Mouse (Mus musculus) cerebellum, postnatal 4 days (tissue): ENCODE data around the gene Zfp275.
A peak's percentile ranks its signal among the peaks of the same experiment; 100 is the strongest.
"Not testable (repeated sequence)": the region's sequence is repeated elsewhere in the genome, so short reads cannot be mapped to it uniquely, and the experiment has no call there.

Source experiments
- DNase-seq, 2 experiments: peaks; one replicate each; pipeline ENCODE4 v3.0.0; 2022; ENCODE audit warnings: low spot score in 2 of 2, mixed read lengths in 1 of 2

Zfp275 gene

DNA sequence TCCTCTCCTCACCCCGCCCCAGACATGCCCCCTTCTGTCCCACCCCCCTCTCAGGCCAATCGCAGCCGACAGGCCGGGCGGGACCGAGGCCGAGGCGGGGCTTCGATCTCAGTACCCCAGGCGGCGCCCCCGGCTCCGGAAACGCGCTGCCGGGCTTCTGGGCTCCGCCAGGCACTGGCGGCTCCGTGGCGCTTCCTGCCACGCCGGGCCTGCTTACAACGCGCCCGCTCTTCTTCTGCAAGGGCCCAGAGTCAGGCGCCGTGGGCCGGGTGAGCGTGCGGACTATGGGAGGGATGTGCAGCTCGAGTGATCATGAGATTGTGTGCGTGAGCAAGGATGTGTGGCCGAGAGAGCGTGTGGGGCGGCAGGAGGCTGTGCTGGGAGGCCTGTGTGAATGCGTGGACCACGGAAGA lies at the start of gene Zfp275:
TSS of gene Zfp275 (plus strand) at position 139 of the 413 bp plus-strand sequence.
- peak; percentile 42 to 73 for DNase-seq

DNA sequence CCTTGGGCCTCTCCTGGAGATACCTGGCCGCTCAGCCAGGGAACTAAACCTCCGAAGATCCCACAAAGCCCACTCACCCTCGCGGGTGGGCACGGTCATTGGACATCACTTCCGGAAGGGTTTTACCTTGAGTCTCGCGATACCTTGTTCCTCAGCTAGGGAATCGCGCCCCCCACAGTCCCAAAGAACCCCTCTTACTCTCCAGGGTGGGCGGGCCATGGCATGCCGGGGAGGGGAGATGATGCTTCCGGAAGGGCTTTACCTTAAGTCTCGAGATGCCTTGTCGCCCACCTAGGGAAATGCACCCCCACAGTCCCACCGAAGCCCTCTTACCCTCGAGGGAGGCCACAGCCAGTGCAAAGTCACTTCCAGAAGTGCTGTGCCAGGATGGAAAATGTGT lies 49.5 kb upstream of the Zfp275 start, which contains the start of the genes Xlr5a and Xlr5c:
TSS of gene Xlr5a (minus strand) at position 101 of the 400 bp plus-strand sequence.
TSS of gene Xlr5c (minus strand) at position 101 of the 400 bp plus-strand sequence.
- not testable (repeated sequence) for DNase-seq

GRCm38 (mm10) chrX:73295745-73296144 lies 46.7 kb upstream of the Zfp275 start:
- DNase-seq, result not testable (repeated sequence)

GRCm38 (mm10) chrX:73312522-73312921 lies 29.9 kb upstream of the Zfp275 start:
- DNase-seq, result peak in 1 of 2 experiments; percentile 14

GRCm38 (mm10) chrX:73321029-73321428 lies 21.4 kb upstream of the Zfp275 start:
- no peak for DNase-seq

- DNase-seq, result no peak
These were observed 15.2 kb upstream of the Zfp275 start for GRCm38 (mm10) chrX:73327215-73327614.

DNA sequence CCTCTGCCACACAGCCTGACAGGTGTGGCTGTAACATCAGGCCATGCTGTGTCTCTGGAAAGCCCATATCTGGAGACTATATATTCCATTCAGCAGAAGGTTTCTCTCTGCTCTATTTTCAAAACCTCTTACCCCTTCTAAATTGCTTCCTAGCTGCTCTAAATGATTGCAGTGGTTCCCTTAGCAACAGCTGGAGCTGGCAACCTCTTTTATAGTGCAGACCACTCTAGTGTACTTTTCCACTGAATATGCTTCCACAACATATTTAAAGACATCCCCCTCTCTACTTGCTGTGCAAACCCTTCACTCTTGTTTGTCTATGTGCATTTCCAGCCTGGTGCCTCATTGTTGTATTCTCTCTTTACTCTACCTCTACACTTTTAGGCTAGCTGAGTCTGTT lies 8.9 kb upstream of the Zfp275 start:
- DNase-seq, result no peak

- no peak for DNase-seq
These were observed 5.7 kb upstream of the Zfp275 start, which contains the start of gene Gm45015 for GRCm38 (mm10) chrX:73336740-73337139. TSS of gene Gm45015 (minus strand) at chrX:73336840.

DNA sequence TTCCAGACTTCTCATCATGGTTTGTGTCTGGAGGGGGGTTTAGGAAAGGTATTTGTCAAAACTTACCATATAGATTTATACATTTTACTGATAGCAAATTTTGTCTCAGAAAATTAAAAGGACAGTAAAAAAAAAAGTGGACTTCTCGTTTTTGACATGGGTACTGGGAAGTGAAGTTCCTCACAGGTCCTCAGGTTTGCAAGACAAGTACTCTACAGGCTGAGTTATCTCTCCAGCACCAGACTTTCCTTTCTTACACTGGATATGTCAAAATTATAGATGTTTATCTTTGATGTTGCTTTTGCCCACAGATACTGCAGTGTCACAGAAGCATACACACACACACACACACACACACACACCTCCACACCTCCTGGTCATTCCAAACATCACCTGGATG lies 948 bp upstream of the Zfp275 start:
- no peak for DNase-seq

DNA sequence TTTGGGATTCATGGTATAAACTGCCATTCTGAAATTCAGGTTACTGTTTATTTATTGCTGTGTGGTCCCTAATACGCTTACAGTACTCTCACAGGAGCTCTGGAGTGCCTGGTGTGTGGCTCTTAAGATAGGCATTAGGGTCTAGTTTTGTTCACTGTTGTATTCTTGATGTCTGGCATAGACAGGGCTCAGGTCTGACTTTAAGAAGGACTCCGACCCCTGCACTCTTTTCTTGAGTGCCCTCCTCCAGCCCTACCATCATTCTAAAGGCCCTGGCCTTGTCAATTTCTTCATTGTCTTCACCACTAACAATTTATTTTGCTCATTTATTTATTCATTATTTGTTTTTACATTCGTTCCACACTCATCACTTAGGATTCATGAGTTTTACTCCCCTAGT lies 353 bp upstream of the Zfp275 start:
- no peak for DNase-seq

DNA sequence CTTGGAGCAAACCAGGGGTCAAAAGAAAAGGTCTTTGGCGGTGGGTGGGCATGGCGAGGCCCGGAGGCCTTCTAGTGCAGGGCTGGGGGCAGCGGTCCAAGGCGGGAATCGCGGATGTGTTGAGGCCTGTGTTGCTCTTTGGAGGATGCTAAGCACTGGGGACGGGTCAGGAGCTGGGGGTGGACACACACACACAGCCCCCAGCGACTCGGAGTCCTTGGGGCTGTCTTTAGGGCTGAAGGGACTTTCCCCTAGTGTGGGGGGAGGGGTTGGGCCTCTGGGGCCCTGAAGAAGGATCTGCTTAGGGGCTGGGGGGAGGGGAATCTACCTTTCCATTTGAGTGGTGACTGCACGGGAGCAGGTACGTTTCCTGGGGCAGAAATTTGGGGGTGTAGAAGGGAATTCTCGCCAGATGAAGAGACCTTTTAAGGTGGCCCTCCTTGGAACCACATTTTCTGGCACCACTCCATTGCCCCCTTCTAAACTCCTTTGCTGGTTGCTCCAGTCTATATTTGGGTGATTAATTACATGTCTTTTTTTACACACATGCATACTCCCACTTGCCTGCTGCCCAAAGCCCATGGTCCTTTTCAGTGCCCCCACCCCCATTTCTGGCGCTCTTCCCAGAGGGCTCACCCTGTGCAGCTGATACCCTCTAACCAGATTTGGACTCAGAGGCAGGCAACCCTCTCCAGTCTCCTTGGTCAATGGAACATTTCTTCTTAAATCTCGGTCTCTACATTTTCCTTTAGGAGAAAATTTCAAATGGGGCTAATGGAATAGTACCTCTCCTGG lies 717 bp downstream of the Zfp275 start:
- peak in 1 of 2 experiments; percentile 23 for DNase-seq

DNA sequence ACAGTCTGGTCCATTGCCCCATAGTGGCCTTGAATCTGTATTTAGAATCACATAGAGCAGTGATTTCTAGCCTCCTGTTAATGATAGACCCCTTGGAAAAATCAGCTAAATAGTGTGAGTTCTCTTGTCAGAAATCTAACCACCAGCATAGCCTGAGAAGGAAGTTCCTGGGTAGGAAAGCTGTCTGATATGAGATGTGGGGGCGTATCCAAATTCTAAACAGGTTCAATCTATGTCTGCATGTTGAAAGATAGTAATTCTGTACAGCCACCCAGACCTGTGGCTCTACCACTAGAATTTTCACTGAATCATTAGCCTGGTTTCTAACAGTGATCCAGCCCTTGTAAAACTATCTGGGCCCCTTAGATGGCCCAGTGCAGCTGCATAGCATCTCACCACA lies 1.4 kb downstream of the Zfp275 start:
- DNase-seq, result no peak

GRCm38 (mm10) chrX:73344346-73344745 lies 1.9 kb downstream of the Zfp275 start:
- no peak for DNase-seq

GRCm38 (mm10) chrX:73356163-73356562 lies 13.7 kb downstream of the Zfp275 start:
- DNase-seq, result no peak

DNA sequence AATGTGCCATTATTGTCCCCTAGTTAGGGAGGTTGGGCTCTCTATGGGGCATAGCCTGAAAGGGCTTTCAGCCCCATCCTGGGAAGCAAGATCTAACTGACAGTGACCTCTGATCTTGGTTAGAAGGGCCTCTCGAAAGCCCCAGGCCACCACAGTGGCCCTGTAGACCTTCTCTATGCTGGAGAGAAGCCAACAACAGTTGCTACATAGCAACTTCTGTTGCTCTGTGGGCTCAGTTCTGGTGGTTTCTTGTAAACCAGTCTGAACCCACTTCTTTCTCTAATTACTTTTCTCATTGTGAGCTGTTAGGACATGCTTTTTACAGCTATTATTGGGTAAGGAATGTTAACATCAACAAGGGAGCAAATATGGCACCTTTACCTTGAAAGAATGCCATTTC lies 14.3 kb downstream of the Zfp275 start:
- DNase-seq, result no peak

- DNase-seq, result no peak
These were observed 20.9 kb downstream of the Zfp275 start for GRCm38 (mm10) chrX:73363291-73363690.

- no peak for DNase-seq
These were observed 42.0 kb downstream of the Zfp275 start for GRCm38 (mm10) chrX:73384419-73384818.

GRCm38 (mm10) chrX:73384924-73385323 lies 42.5 kb downstream of the Zfp275 start:
- DNase-seq, result no peak

DNA sequence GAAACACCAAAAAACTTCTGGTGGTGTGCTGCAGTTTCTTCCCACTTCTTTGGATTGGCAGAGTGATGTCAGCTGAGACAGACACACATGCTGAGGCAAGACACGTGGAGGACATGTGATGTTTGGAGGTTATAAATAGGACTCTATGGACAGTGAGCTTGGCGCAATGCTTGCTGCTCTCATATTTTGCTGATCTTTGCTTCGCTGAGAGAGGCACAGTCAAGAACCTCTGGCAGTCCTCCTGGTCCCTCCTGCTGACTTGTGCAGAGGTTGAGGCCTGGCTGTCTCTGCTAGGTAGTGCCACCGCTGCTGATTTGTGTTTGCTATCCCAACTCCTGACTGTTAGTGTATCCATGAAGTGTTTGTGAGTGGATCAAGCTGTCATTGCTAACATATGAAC lies 49.1 kb downstream of the Zfp275 start:
- DNase-seq, result no peak

DNA sequence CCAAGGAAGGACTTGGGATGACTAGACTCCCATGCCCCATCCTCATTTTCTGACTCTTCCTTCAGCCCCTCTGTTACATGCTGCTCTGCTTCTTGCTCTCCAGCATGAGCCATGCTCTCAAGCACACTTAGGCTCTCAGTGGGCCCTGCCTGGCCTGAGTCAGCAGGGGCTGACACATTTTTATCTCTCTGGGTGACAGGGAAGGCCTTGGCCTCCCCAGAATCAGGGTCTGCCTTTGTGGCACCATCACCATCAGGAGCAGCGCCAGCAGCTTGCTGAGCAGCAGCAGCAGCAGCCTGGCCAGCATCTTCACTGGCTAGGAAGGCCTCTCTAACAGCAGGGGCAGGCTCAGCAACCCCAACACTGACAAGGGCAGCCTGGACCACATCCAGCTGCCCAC lies 54.0 kb downstream of the Zfp275 start:
- DNase-seq, result no peak

DNA sequence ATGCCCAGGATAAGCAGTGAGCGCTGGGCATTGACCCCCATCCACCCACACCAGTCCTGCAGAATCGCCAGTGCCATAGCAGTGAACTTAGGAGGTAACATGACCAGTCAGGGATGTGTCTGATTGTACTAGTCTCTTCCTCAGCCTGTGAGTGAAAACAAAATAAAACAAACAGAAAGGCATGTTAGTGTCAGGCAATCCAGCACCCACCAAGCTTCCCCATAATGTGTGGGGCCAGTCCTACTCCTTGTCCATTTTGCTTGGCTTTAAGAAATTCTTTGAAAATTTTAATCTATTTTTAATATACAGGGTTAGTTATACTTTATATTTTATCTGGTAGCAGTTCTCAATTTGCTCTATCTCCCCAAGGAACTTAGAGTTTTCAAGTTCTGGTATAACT lies 56.2 kb downstream of the Zfp275 start, which contains the start of gene Gm18336:
TSS of gene Gm18336 (minus strand) at position 101 of the 400 bp plus-strand sequence.
- not testable (repeated sequence) for DNase-seq

- DNase-seq, result no peak
These were observed 58.5 kb downstream of the Zfp275 start for GRCm38 (mm10) chrX:73400951-73401350.

DNA sequence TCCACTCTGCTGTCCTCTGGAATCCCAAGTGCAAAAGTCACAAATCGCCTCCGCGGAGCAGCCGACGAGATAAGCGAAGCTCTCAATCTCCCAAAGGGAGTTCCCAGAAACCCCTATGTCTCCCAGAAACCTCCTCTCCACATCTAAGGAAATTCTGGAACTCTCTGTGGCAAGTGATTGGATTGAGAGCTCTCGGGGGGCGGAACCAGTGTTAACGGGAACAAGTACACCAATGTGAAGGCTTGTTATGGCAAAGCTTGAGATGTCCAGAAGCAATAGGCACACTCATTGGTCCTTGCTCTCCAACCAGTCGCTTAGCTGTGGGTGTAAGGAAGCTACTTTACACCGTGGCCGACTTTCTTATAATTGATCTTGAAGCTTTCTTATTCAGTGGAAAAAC lies 59.2 kb downstream of the Zfp275 start:
- DNase-seq, result no peak
